Mouse (Mus musculus): ENCODE data around the gene Cbln3.

DNA sequence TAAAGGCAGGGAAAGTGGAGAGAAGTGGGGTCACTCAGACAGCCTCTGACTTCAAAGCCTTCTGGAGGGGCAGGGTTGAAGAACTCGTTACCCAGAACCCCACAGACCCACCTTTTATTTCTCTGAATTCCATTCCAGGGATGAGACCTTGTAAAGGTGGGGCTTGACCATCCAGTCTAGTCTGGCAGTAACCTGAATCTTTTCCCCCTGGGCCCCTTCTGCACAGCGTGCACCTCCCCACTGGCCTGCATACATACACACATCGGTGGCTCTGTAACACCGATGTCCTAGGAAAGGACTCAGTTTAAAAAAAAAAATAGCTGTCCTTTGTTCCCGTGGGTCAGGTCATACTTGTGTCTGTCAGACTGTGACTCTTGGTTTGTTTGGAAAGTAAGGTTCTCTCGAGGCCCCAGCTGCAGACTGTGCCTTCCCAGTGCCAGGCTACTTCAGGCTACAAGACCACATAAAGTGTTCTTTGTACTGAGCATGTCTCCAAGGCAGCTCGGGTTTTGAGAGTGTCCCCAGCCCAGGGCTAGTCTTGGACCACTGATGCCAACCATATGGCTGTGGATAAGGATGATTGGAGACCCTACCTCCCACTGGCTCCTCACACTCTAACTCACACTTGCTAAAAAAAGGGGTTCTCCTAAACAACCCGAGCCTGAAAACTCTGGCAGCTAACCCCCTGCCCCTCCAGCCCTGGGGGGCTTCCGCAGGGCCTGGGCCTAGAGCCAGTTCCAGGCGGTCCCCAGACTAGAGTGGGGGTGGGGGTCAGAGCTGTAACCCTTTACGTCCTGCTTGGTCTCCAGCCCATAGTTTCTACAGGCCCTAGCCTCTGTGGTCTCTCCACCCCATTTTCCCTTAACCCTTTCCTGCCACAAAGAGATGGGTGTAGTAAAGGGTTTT lies 31.3 kb downstream of the Cbln3 start:
- TF ChIP-seq EP300 (IDR thresholded peaks at IDR 0.05; ENCODE audit: insufficient read depth, low read depth, low read length) (peak; percentile 86; the same call in 1 of the 2 replicates), CTCF (IDR thresholded peaks at IDR 0.05; ENCODE audit: low read depth, low read length) (no peak), POLR2A (IDR thresholded peaks at IDR 0.05; ENCODE audit: insufficient read depth, low read length) (no peak)

Data from ES-Bruce4 (cell line).